Mouse (Mus musculus): Measurements from ENCODE around the gene Rev1. TPM values are rescaled to one million over a fixed set of nuclear protein-coding genes. Genes with fewer than 3 reads are reported as not detected.

The Rev1 gene
- polyA plus RNA-seq, 1 experiment from 2014 or later, result 35.3 TPM

GRCm38 (mm10) chr1:38139396-38139795 lies 9.8 kb upstream of the Rev1 start:
- Histone ChIP-seq H3K9ac (ENCODE audit: low read depth, low read length) (no peak overlapping the region), H3K27me3 (ENCODE audit: control insufficient read depth, insufficient read depth, low read depth, low read length) (no peaks in the 10 kb centered on the region), H3K4me1 (ENCODE audit: control insufficient read depth, insufficient read depth, low read length) (no peaks in the 10 kb centered on the region), H3K9me3 (replicated peaks; ENCODE audit: control insufficient read depth, low read length, poor library complexity, severe bottlenecking) (no peaks in the 10 kb centered on the region), H3K36me3 (ENCODE audit: control insufficient read depth, insufficient read depth, low read length) (no peaks in the 10 kb centered on the region), H3K4me2 (ENCODE audit: low read length) (no peak overlapping the region), H3K4me3 (ENCODE audit: low read depth, low read length) (no peak overlapping the region), H3K27ac (ENCODE audit: low read length) (no peak overlapping the region)
- WGBS, result 89% methylated on average over 2 of the region's 2 CpGs
- ATAC-seq, result no peak

- Histone ChIP-seq H3K27me3 (ENCODE audit: control insufficient read depth, insufficient read depth, low read depth, low read length) (no peaks in the 10 kb centered on the region), H3K9me3 (replicated peaks; ENCODE audit: control insufficient read depth, low read length, poor library complexity, severe bottlenecking) (no peaks in the 10 kb centered on the region), H3K4me2 (ENCODE audit: low read length) (no peak overlapping the region), H3K36me3 (ENCODE audit: control insufficient read depth, insufficient read depth, low read length) (no peaks in the 10 kb centered on the region), H3K4me1 (ENCODE audit: control insufficient read depth, insufficient read depth, low read length) (peaks cover 10% of the 10 kb centered on the region), H3K4me3 (ENCODE audit: low read depth, low read length) (no peak overlapping the region), H3K9ac (ENCODE audit: low read depth, low read length) (no peak overlapping the region), H3K27ac (ENCODE audit: low read length) (no peak overlapping the region)
- 75% methylated on average over 6 of the region's 6 CpGs for WGBS
- no peak for ATAC-seq
Measured at GRCm38 (mm10) chr1:38132942-38133341, 3.3 kb upstream of the Rev1 start.

- H3K9ac ChIP-seq (ENCODE audit: low read depth, low read length), result no peak overlapping the region
- H3K9me3 ChIP-seq (replicated peaks; ENCODE audit: control insufficient read depth, low read length, poor library complexity, severe bottlenecking), result no peaks in the 10 kb centered on the region
- no peak for ATAC-seq
- no peaks in the 10 kb centered on the region for H3K27me3 ChIP-seq (ENCODE audit: control insufficient read depth, insufficient read depth, low read depth, low read length)
- no peak overlapping the region; the same call in 1 of the 2 replicates for H3K4me2 ChIP-seq (ENCODE audit: low read length)
- no peak overlapping the region for H3K27ac ChIP-seq (ENCODE audit: low read length)
- WGBS, result 58% methylated on average over 10 of the region's 10 CpGs
- H3K4me3 ChIP-seq (ENCODE audit: low read depth, low read length), result no peak overlapping the region
- no peaks in the 10 kb centered on the region for H3K36me3 ChIP-seq (ENCODE audit: control insufficient read depth, insufficient read depth, low read length)
- peaks cover 23% of the 10 kb centered on the region for H3K4me1 ChIP-seq (ENCODE audit: control insufficient read depth, insufficient read depth, low read length)
Measured at GRCm38 (mm10) chr1:38130715-38131483, 1.3 kb upstream of the Rev1 start.

GRCm38 (mm10) chr1:38128919-38129436 lies 623 bp downstream of the Rev1 start:
- Histone ChIP-seq H3K27ac (ENCODE audit: low read length) (peak overlapping the region; percentile 93), H3K4me3 (ENCODE audit: low read depth, low read length) (peak overlapping the region; percentile 85), H3K36me3 (ENCODE audit: control insufficient read depth, insufficient read depth, low read length) (no peaks in the 10 kb centered on the region), H3K27me3 (ENCODE audit: control insufficient read depth, insufficient read depth, low read depth, low read length) (no peaks in the 10 kb centered on the region), H3K9ac (ENCODE audit: low read depth, low read length) (peak overlapping the region; percentile 86), H3K4me1 (ENCODE audit: control insufficient read depth, insufficient read depth, low read length) (peaks cover 23% of the 10 kb centered on the region), H3K9me3 (replicated peaks; ENCODE audit: control insufficient read depth, low read length, poor library complexity, severe bottlenecking) (no peaks in the 10 kb centered on the region), H3K4me2 (ENCODE audit: low read length) (peak overlapping the region; percentile 83)
- no peak for ATAC-seq
- WGBS, result under 1% methylated on average over 51 of the region's 68 CpGs

- ATAC-seq, result no peak
- Histone ChIP-seq H3K4me1 (ENCODE audit: control insufficient read depth, insufficient read depth, low read length) (peaks cover 23% of the 10 kb centered on the region), H3K4me3 (ENCODE audit: low read depth, low read length) (no peak overlapping the region), H3K9ac (ENCODE audit: low read depth, low read length) (no peak overlapping the region), H3K27ac (ENCODE audit: low read length) (no peak overlapping the region), H3K9me3 (replicated peaks; ENCODE audit: control insufficient read depth, low read length, poor library complexity, severe bottlenecking) (no peaks in the 10 kb centered on the region), H3K36me3 (ENCODE audit: control insufficient read depth, insufficient read depth, low read length) (no peaks in the 10 kb centered on the region), H3K4me2 (ENCODE audit: low read length) (no peak overlapping the region), H3K27me3 (ENCODE audit: control insufficient read depth, insufficient read depth, low read depth, low read length) (no peaks in the 10 kb centered on the region)
Measured at GRCm38 (mm10) chr1:38127036-38127435, 2.6 kb downstream of the Rev1 start.

GRCm38 (mm10) chr1:38126426-38126825 lies 3.2 kb downstream of the Rev1 start:
- H3K27ac ChIP-seq (ENCODE audit: low read length), result no peak overlapping the region
- H3K4me2 ChIP-seq (ENCODE audit: low read length), result no peak overlapping the region
- H3K36me3 ChIP-seq (ENCODE audit: control insufficient read depth, insufficient read depth, low read length), result no peaks in the 10 kb centered on the region
- ATAC-seq, result no peak
- no peak overlapping the region for H3K4me3 ChIP-seq (ENCODE audit: low read depth, low read length)
- 82% methylated on average over 3 of the region's 3 CpGs for WGBS
- peaks cover 23% of the 10 kb centered on the region for H3K4me1 ChIP-seq (ENCODE audit: control insufficient read depth, insufficient read depth, low read length)
- no peak overlapping the region for H3K9ac ChIP-seq (ENCODE audit: low read depth, low read length)
- no peaks in the 10 kb centered on the region for H3K27me3 ChIP-seq (ENCODE audit: control insufficient read depth, insufficient read depth, low read depth, low read length)
- H3K9me3 ChIP-seq (replicated peaks; ENCODE audit: control insufficient read depth, low read length, poor library complexity, severe bottlenecking), result no peaks in the 10 kb centered on the region

GRCm38 (mm10) chr1:38124261-38124660 lies 5.3 kb downstream of the Rev1 start:
- no peaks in the 10 kb centered on the region for H3K36me3 ChIP-seq (ENCODE audit: control insufficient read depth, insufficient read depth, low read length)
- no peak overlapping the region for H3K4me2 ChIP-seq (ENCODE audit: low read length)
- H3K27me3 ChIP-seq (ENCODE audit: control insufficient read depth, insufficient read depth, low read depth, low read length), result no peaks in the 10 kb centered on the region
- H3K4me3 ChIP-seq (ENCODE audit: low read depth, low read length), result no peak overlapping the region
- no peak overlapping the region for H3K27ac ChIP-seq (ENCODE audit: low read length)
- peaks cover 19% of the 10 kb centered on the region for H3K4me1 ChIP-seq (ENCODE audit: control insufficient read depth, insufficient read depth, low read length)
- H3K9me3 ChIP-seq (replicated peaks; ENCODE audit: control insufficient read depth, low read length, poor library complexity, severe bottlenecking), result no peaks in the 10 kb centered on the region
- H3K9ac ChIP-seq (ENCODE audit: low read depth, low read length), result no peak overlapping the region
- no peak for ATAC-seq

- no peak overlapping the region for H3K27ac ChIP-seq (ENCODE audit: low read length)
- no peaks in the 10 kb centered on the region for H3K36me3 ChIP-seq (ENCODE audit: control insufficient read depth, insufficient read depth, low read length)
- ATAC-seq, result no peak
- no peak overlapping the region for H3K4me3 ChIP-seq (ENCODE audit: low read depth, low read length)
- H3K4me1 ChIP-seq (ENCODE audit: control insufficient read depth, insufficient read depth, low read length), result no peaks in the 10 kb centered on the region
- H3K9me3 ChIP-seq (replicated peaks; ENCODE audit: control insufficient read depth, low read length, poor library complexity, severe bottlenecking), result no peaks in the 10 kb centered on the region
- 82% methylated on average over 5 of the region's 5 CpGs for WGBS
- H3K9ac ChIP-seq (ENCODE audit: low read depth, low read length), result no peak overlapping the region
- H3K27me3 ChIP-seq (ENCODE audit: control insufficient read depth, insufficient read depth, low read depth, low read length), result no peaks in the 10 kb centered on the region
- H3K4me2 ChIP-seq (ENCODE audit: low read length), result no peak overlapping the region
Measured at GRCm38 (mm10) chr1:38120877-38121276, 8.7 kb downstream of the Rev1 start.

GRCm38 (mm10) chr1:38118624-38119023 lies 11.0 kb downstream of the Rev1 start:
- ATAC-seq, result no peak
- WGBS, result 90% methylated on average over 2 of the region's 2 CpGs
- no peak overlapping the region for H3K4me2 ChIP-seq (ENCODE audit: low read length)
- H3K36me3 ChIP-seq (ENCODE audit: control insufficient read depth, insufficient read depth, low read length), result no peaks in the 10 kb centered on the region
- no peak overlapping the region for H3K4me3 ChIP-seq (ENCODE audit: low read depth, low read length)
- no peaks in the 10 kb centered on the region for H3K9me3 ChIP-seq (replicated peaks; ENCODE audit: control insufficient read depth, low read length, poor library complexity, severe bottlenecking)
- H3K9ac ChIP-seq (ENCODE audit: low read depth, low read length), result no peak overlapping the region
- no peaks in the 10 kb centered on the region for H3K4me1 ChIP-seq (ENCODE audit: control insufficient read depth, insufficient read depth, low read length)
- H3K27ac ChIP-seq (ENCODE audit: low read length), result no peak overlapping the region
- H3K27me3 ChIP-seq (ENCODE audit: control insufficient read depth, insufficient read depth, low read depth, low read length), result no peaks in the 10 kb centered on the region
